Mouse (Mus musculus): ENCODE results near the gene Srsf4. TPM values are rescaled to one million over a fixed set of nuclear protein-coding genes. Genes with fewer than 3 reads are reported as not detected.

Srsf4 gene
- total and polyA plus RNA-seq, 3 experiments: 53.7 to 163 TPM; not detected in 1

DNA sequence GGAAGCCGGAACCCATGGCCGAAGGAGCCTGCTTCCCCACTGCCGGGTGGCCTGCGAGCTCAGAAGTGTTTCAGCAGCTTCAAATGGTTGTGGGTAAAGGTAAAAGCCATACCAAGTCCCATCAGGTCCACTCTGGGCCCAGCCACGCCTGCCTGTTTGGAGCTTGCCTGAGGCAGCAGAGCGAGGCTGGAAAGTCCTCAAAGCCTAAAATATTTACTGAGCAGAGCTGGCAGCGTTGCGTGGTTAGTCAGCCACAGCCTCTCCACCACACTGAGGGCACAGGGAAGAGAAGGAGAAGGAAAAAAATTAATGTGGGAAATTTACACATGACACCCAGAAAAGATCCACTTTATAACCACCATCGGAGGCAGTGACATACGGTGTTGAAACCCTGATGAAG, 40.1 kb downstream of the Srsf4 start:
- Histone ChIP-seq H3K27ac (ENCODE audit: control insufficient read depth, low read depth, low read length) (no peak overlapping the region), H3K27me3 (ENCODE audit: control insufficient read depth in 1 of 2, insufficient read depth in 2 of 2, low read length in 2 of 2) (no peaks in the 10 kb centered on the region), H3K79me2 (ENCODE audit: control insufficient read depth, insufficient read depth, low read length, poor library complexity) (no peaks in the 10 kb centered on the region), H3K9ac (ENCODE audit: control insufficient read depth, low read depth, low read length, poor library complexity, severe bottlenecking) (no peak overlapping the region), H3K9me3 (replicated peaks; ENCODE audit: insufficient read depth, low read length) (no peaks in the 10 kb centered on the region), H3K4me3 (ENCODE audit: control insufficient read depth in 1 of 2, insufficient read depth in 1 of 2, low read depth in 2 of 2, low read length in 2 of 2) (no peak overlapping the region), H3K4me1 (ENCODE audit: control insufficient read depth in 1 of 2, insufficient read depth in 2 of 2, low read length in 2 of 2) (no peaks in the 10 kb centered on the region), H3K36me3 (ENCODE audit: control insufficient read depth in 1 of 2, insufficient read depth in 2 of 2, low read length in 2 of 2) (no peaks in the 10 kb centered on the region)
- no peak for DNase-seq (ENCODE audit: low read depth, low spot score)
- TF ChIP-seq BHLHE40 (IDR thresholded peaks at IDR 0.05; ENCODE audit: borderline replicate concordance, low read depth, low read length) (no peak), ZMIZ1 (IDR thresholded peaks at IDR 0.05; ENCODE audit: low read depth, low read length) (no peak), MYB (IDR thresholded peaks at IDR 0.05; ENCODE audit: low read depth, low read length) (no peak), MAX (IDR thresholded peaks at IDR 0.05; ENCODE audit: low read length) (no peak), EP300 (IDR thresholded peaks at IDR 0.05; ENCODE audit: low read depth in 1 of 2, low read length in 2 of 2) (no peak), NELFE (IDR thresholded peaks at IDR 0.05; ENCODE audit: low read depth, low read length) (no peak), ETS1 (IDR thresholded peaks at IDR 0.05; ENCODE audit: low read depth, low read length) (no peak)

DNA sequence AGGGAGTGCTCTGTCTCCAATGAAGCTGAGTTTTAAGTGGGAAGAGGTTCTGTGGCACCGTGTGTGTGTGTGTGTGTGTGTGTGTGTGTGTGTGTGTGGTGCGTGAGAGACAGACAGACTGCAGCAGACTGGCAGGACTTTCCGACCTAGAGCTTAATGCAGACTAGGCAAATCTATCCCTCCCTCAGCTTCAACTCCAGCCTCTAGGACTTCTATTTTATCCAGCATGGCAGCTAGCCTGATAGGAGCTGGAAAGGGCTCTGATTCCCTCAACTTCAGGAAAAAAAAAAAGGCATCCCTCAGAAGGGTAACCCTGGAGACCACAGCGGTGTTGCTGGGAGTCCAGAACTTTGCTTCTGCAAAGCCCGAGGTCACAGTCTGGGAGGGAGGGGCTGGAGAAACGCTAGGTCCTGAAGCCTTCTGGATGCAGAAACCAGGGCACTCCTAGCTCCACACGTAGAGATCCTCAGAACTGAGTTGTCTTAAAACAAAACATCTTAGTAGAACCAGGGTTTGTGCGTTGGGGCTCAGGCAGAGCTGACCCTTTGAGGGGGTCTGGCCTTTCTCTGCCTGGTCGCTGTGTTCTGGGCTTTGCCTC, 40.7 kb downstream of the Srsf4 start:
- Histone ChIP-seq H3K27me3 (ENCODE audit: control insufficient read depth in 1 of 2, insufficient read depth in 2 of 2, low read length in 2 of 2) (no peaks in the 10 kb centered on the region), H3K4me3 (ENCODE audit: control insufficient read depth in 1 of 2, insufficient read depth in 1 of 2, low read depth in 2 of 2, low read length in 2 of 2) (no peak overlapping the region), H3K9me3 (replicated peaks; ENCODE audit: insufficient read depth, low read length) (no peaks in the 10 kb centered on the region), H3K36me3 (ENCODE audit: control insufficient read depth in 1 of 2, insufficient read depth in 2 of 2, low read length in 2 of 2) (no peaks in the 10 kb centered on the region), H3K79me2 (ENCODE audit: control insufficient read depth, insufficient read depth, low read length, poor library complexity) (no peaks in the 10 kb centered on the region), H3K4me1 (ENCODE audit: control insufficient read depth in 1 of 2, insufficient read depth in 2 of 2, low read length in 2 of 2) (no peaks in the 10 kb centered on the region), H3K9ac (ENCODE audit: control insufficient read depth, low read depth, low read length, poor library complexity, severe bottlenecking) (no peak overlapping the region), H3K27ac (ENCODE audit: control insufficient read depth, low read depth, low read length) (no peak overlapping the region)
- no peak for DNase-seq (ENCODE audit: low read depth, low spot score)
- TF ChIP-seq SIN3A (IDR thresholded peaks at IDR 0.05; ENCODE audit: low read length): no peak
- TF ChIP-seq TAL1 (IDR thresholded peaks at IDR 0.05; ENCODE audit: low read length): no peak
- no peak for TF ChIP-seq MAX (IDR thresholded peaks at IDR 0.05; ENCODE audit: low read length)
- no peak for TF ChIP-seq POLR2AphosphoS5 (IDR thresholded peaks at IDR 0.05; ENCODE audit: borderline replicate concordance, low read depth, low read length)
- no peak for TF ChIP-seq GABPA (IDR thresholded peaks at IDR 0.05; ENCODE audit: low read depth, low read length)
- no peak for TF ChIP-seq RCOR1 (IDR thresholded peaks at IDR 0.05; ENCODE audit: low read depth, low read length)
- no peak for TF ChIP-seq EP300 (IDR thresholded peaks at IDR 0.05; ENCODE audit: low read depth in 1 of 2, low read length in 2 of 2)
- TF ChIP-seq ETS1 (IDR thresholded peaks at IDR 0.05; ENCODE audit: low read depth, low read length): no peak
- TF ChIP-seq NELFE (IDR thresholded peaks at IDR 0.05; ENCODE audit: low read depth, low read length): no peak
- no peak for TF ChIP-seq MYB (IDR thresholded peaks at IDR 0.05; ENCODE audit: low read depth, low read length)
- no peak for TF ChIP-seq MYC (IDR thresholded peaks at IDR 0.05; ENCODE audit: low read depth, low read length)
- TF ChIP-seq UBTF (IDR thresholded peaks at IDR 0.05; ENCODE audit: borderline replicate concordance, insufficient read depth, low read depth, low read length): no peak
- TF ChIP-seq MAZ (IDR thresholded peaks at IDR 0.05; ENCODE audit: low read depth, low read length): no peak
- TF ChIP-seq POLR2A (IDR thresholded peaks at IDR 0.05; ENCODE audit: control insufficient read depth in 1 of 2, insufficient read depth in 1 of 2, low read depth in 1 of 2, low read length in 2 of 2, poor library complexity in 1 of 2): no peak
- TF ChIP-seq MEF2A (IDR thresholded peaks at IDR 0.05; ENCODE audit: extremely low read depth, insufficient replicate concordance, low read depth, low read length, poor library complexity, severe bottlenecking): no peak
- no peak for TF ChIP-seq CHD2 (IDR thresholded peaks at IDR 0.05; ENCODE audit: low read length)
- TF ChIP-seq GATA1 (IDR thresholded peaks at IDR 0.05; ENCODE audit: low read depth, low read length): no peak
- TF ChIP-seq ELF1 (IDR thresholded peaks at IDR 0.05; ENCODE audit: low read depth, low read length): no peak
- TF ChIP-seq KAT2A (conservative IDR thresholded peaks at IDR 0.05; ENCODE audit: low read depth, low read length): no peak
